Mouse (Mus musculus) embryonic facial prominence, embryonic 15.5 days (tissue): ENCODE measurements around the gene Acss3. TPM values are rescaled to one million over a fixed set of nuclear protein-coding genes. Genes with fewer than 3 reads are reported as not detected.

ENCODE experiments used
- ATAC-seq: fragments of 200-750 bp; cut with Nextera tagmentation; 2 replicates; pipeline ENCODE4 v1.8.0; 2017; ENCODE audit warnings: low read depth, moderate TSS enrichment; ENCODE audit not compliant: insufficient number of reproducible peaks, low FRiP score, low TSS enrichment
- H3K27ac ChIP-seq: fragments of 300-500 bp; sonication (generic); replicated peaks from 2 replicates; pipeline ENCODE4 v1.5.1; 2015; ENCODE audit warnings: mild to moderate bottlenecking, inconsistent platforms
- H3K27me3 ChIP-seq: fragments of 300-500 bp; sonication (generic); 2 replicates; pipeline ENCODE4 v1.6.1; 2015; ENCODE audit warnings: inconsistent platforms
- H3K36me3 ChIP-seq: fragments of 300-500 bp; sonication (generic); 2 replicates; pipeline ENCODE4 v1.6.1; 2015; ENCODE audit warnings: mild to moderate bottlenecking, inconsistent platforms
- H3K4me1 ChIP-seq: fragments of 300-500 bp; sonication (generic); 2 replicates; pipeline ENCODE4 v1.6.1; 2015; ENCODE audit warnings: inconsistent platforms
- H3K4me2 ChIP-seq: fragments of 300-500 bp; sonication (generic); replicated peaks from 2 replicates; pipeline ENCODE4 v1.6.1; 2015; ENCODE audit warnings: mild to moderate bottlenecking, inconsistent platforms
- H3K4me3 ChIP-seq: fragments of 300-500 bp; sonication (generic); replicated peaks from 2 replicates; pipeline ENCODE4 v1.5.1; 2015; ENCODE audit warnings: mild to moderate bottlenecking, inconsistent platforms
- H3K9ac ChIP-seq: fragments of 300-500 bp; sonication (generic); 2 replicates; pipeline ENCODE4 v1.6.1; 2015; ENCODE audit warnings: inconsistent platforms
- H3K9me3 ChIP-seq: fragments of 300-500 bp; sonication (generic); replicated peaks from 2 replicates; pipeline ENCODE4 v1.6.1; 2016; ENCODE audit warnings: inconsistent platforms
- WGBS: fragments of 180-500 bp; shearing (Covaris S2); methylation state at CpG from one replicate; pipeline ENCODE4 v1.1.7; 2015; 5-methylcytosine and 5-hydroxymethylcytosine counted together
- polyA plus RNA-seq: library from polyadenylated mRNA; unstranded; fragments of >200 nt; fragmentation: Nextera tagmentation; extraction: Ambion mirVana; gene quantifications from 2 replicates; pipeline ENCODE4 v1.2.1, GENCODE M21; 2015

Gene Acss3
- polyA plus RNA-seq, 1 experiment from 2014 or later = 4.7 TPM

DNA sequence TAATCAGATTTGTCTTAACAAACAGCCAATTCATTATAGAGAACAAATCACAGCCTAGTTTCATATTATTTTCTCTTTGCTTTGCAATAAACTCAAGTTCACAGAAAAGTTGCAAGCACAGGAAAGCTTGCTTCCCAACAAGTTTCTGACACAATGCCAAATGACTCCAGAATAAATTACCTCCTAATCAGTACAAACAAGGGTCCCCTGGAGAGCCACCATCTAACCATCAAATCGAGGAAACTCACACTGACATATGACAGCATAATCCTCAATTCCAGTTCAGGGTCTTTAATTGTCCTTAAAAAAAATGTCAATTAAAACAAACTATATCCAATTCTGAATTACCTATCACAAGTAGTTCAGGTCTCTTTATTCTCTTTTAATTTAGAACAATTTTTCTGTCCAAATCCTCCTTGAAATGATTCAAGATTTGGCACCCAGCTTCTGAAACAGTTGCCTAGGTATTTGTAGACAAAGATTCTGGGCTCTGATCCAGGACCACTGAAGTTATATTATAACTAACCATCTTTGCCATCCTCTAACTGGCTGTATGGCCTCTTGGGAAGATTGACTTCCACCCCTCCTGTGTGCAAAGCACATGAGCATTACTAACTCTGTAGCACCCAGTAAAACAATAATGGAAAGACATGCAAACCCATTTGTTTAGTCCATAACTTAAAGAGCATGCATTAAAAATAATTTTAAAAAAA is 7.4 kb downstream of the Acss3 start:
- ATAC-seq = no peak
- Histone ChIP-seq H3K4me3 (no peak overlapping the region), H3K36me3 (no peaks in the 10 kb centered on the region), H3K9me3 (no peaks in the 10 kb centered on the region), H3K27ac (no peak overlapping the region), H3K27me3 (no peaks in the 10 kb centered on the region), H3K4me1 (no peaks in the 10 kb centered on the region), H3K4me2 (no peak overlapping the region), H3K9ac (no peak overlapping the region)
- 23% methylated on average over 1 of the region's 1 CpGs for WGBS

DNA sequence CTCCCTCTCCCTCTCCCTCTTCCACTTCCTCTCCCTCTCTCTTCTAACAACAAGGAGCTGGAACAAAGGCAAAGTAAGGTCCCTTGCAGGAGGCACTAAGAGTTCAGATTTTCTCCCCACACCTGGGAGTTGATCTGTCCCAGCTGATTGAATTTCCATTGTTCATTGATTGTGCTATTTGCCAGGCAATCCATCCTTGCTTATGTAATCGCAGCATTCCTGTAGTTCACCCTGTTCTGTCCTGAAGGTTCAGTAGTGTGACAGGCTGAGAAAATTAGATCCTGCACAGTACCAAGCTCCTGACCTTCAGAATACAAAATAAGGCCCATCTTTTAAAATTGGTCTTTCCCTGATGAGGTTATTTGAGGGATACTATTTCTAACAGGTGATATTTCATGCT is 8.3 kb downstream of the Acss3 start:
- no peak for ATAC-seq
- Histone ChIP-seq H3K36me3 (no peaks in the 10 kb centered on the region), H3K4me1 (no peaks in the 10 kb centered on the region), H3K4me2 (no peak overlapping the region), H3K4me3 (no peak overlapping the region), H3K27ac (no peak overlapping the region), H3K27me3 (no peaks in the 10 kb centered on the region), H3K9me3 (no peaks in the 10 kb centered on the region), H3K9ac (no peak overlapping the region)
- WGBS = 42% methylated on average over 1 of the region's 1 CpGs

GRCm38 (mm10) chr10:107094452-107094851 is 29.0 kb downstream of the Acss3 start:
- no peaks in the 10 kb centered on the region for H3K4me1 ChIP-seq
- 50% methylated on average over 3 of the region's 3 CpGs for WGBS
- H3K36me3 ChIP-seq = no peaks in the 10 kb centered on the region
- ATAC-seq = no peak
- H3K9ac ChIP-seq = no peak overlapping the region
- H3K27ac ChIP-seq = no peak overlapping the region
- no peaks in the 10 kb centered on the region for H3K27me3 ChIP-seq
- no peaks in the 10 kb centered on the region for H3K9me3 ChIP-seq
- H3K4me2 ChIP-seq = no peak overlapping the region
- H3K4me3 ChIP-seq = no peak overlapping the region

GRCm38 (mm10) chr10:107053846-107054624 is 69.4 kb downstream of the Acss3 start:
- no peak overlapping the region for H3K27ac ChIP-seq
- no peak overlapping the region for H3K9ac ChIP-seq
- WGBS = 64% methylated on average over 4 of the region's 4 CpGs
- H3K4me1 ChIP-seq = no peaks in the 10 kb centered on the region
- H3K36me3 ChIP-seq = no peaks in the 10 kb centered on the region
- H3K9me3 ChIP-seq = no peaks in the 10 kb centered on the region
- no peaks in the 10 kb centered on the region for H3K27me3 ChIP-seq
- no peak overlapping the region for H3K4me2 ChIP-seq
- no peak for ATAC-seq
- no peak overlapping the region for H3K4me3 ChIP-seq

GRCm38 (mm10) chr10:107050489-107050888 is 73.0 kb downstream of the Acss3 start:
- Histone ChIP-seq H3K9me3 (no peaks in the 10 kb centered on the region), H3K27me3 (no peaks in the 10 kb centered on the region), H3K36me3 (no peaks in the 10 kb centered on the region), H3K9ac (no peak overlapping the region), H3K4me2 (no peak overlapping the region), H3K27ac (no peak overlapping the region), H3K4me1 (no peaks in the 10 kb centered on the region), H3K4me3 (no peak overlapping the region)
- no peak for ATAC-seq
- WGBS = 73% methylated on average over 2 of the region's 2 CpGs

GRCm38 (mm10) chr10:107042656-107043055 is 80.8 kb downstream of the Acss3 start:
- no peak for ATAC-seq
- WGBS = 75% methylated on average over 1 of the region's 1 CpGs
- no peak overlapping the region for H3K4me3 ChIP-seq
- no peak overlapping the region for H3K4me2 ChIP-seq
- H3K4me1 ChIP-seq = no peaks in the 10 kb centered on the region
- H3K36me3 ChIP-seq = no peaks in the 10 kb centered on the region
- H3K27ac ChIP-seq = no peak overlapping the region
- no peaks in the 10 kb centered on the region for H3K9me3 ChIP-seq
- H3K27me3 ChIP-seq = no peaks in the 10 kb centered on the region
- no peak overlapping the region for H3K9ac ChIP-seq

GRCm38 (mm10) chr10:107040837-107041236 is 82.6 kb downstream of the Acss3 start:
- no peak for ATAC-seq
- H3K27me3 ChIP-seq = no peaks in the 10 kb centered on the region
- 88% methylated on average over 2 of the region's 2 CpGs for WGBS
- H3K27ac ChIP-seq = no peak overlapping the region
- H3K4me1 ChIP-seq = no peaks in the 10 kb centered on the region
- H3K9ac ChIP-seq = no peak overlapping the region
- H3K36me3 ChIP-seq = no peaks in the 10 kb centered on the region
- no peaks in the 10 kb centered on the region for H3K9me3 ChIP-seq
- no peak overlapping the region for H3K4me3 ChIP-seq
- H3K4me2 ChIP-seq = no peak overlapping the region

- 72% methylated on average over 6 of the region's 6 CpGs for WGBS
- Histone ChIP-seq H3K4me1 (no peaks in the 10 kb centered on the region), H3K9me3 (no peaks in the 10 kb centered on the region), H3K4me2 (no peak overlapping the region), H3K36me3 (no peaks in the 10 kb centered on the region), H3K27me3 (no peaks in the 10 kb centered on the region), H3K27ac (no peak overlapping the region), H3K9ac (no peak overlapping the region), H3K4me3 (no peak overlapping the region)
- no peak for ATAC-seq
Measured at GRCm38 (mm10) chr10:107040378-107040777, 83.1 kb downstream of the Acss3 start.

DNA sequence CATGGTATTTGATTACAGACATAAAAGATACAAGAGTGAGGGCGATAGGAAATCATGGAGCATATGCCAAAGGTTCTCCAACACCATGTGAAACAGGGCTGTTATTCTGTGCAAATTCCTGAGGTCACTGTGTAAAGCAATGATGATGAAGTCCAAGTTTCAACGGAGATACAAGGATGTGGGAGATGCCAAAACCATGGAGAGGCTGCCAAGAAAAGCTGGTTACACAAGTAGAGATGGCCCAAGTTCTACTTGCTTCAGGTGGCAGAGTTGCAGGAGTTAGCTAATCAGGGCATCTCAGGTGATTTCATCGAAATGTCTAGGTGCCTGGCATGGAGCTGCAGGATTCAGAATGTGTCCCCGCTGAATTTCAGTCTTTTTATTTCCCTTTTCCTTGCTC is 84.3 kb downstream of the Acss3 start:
- no peak for ATAC-seq
- no peaks in the 10 kb centered on the region for H3K36me3 ChIP-seq
- 79% methylated on average over 4 of the region's 4 CpGs for WGBS
- H3K4me3 ChIP-seq = no peak overlapping the region
- no peak overlapping the region for H3K27ac ChIP-seq
- no peak overlapping the region for H3K4me2 ChIP-seq
- no peaks in the 10 kb centered on the region for H3K4me1 ChIP-seq
- no peaks in the 10 kb centered on the region for H3K9me3 ChIP-seq
- no peaks in the 10 kb centered on the region for H3K27me3 ChIP-seq
- H3K9ac ChIP-seq = no peak overlapping the region

DNA sequence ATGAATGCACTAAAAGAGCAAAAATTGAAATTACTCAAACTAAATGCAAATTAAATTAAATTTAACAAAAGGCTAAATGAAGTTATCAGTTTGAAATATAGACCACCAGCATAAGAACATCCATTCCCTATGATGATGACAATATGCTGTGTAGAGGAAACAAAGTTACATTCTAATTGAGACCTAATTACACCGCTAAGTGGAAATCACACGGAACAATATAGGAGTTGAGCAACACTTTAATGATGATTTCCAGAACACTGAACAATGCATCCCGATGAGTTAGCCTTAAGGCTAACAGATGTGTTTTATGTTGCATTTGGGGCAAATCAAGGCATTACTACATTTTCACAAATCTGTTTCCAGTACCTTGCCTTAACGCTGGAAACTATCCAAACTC is 99.2 kb downstream of the Acss3 start:
- 66% methylated on average over 4 of the region's 4 CpGs for WGBS
- Histone ChIP-seq H3K4me2 (no peak overlapping the region), H3K27ac (no peak overlapping the region), H3K36me3 (no peaks in the 10 kb centered on the region), H3K4me3 (no peak overlapping the region), H3K9me3 (no peaks in the 10 kb centered on the region), H3K4me1 (no peaks in the 10 kb centered on the region), H3K27me3 (no peaks in the 10 kb centered on the region), H3K9ac (no peak overlapping the region)
- no peak for ATAC-seq

GRCm38 (mm10) chr10:107021118-107021517 is 102.3 kb downstream of the Acss3 start:
- H3K4me3 ChIP-seq = no peak overlapping the region
- no peak overlapping the region for H3K4me2 ChIP-seq
- H3K27ac ChIP-seq = no peak overlapping the region
- no peak overlapping the region for H3K9ac ChIP-seq
- no peaks in the 10 kb centered on the region for H3K9me3 ChIP-seq
- no peak for ATAC-seq
- H3K4me1 ChIP-seq = no peaks in the 10 kb centered on the region
- WGBS = 70% methylated on average over 5 of the region's 5 CpGs
- H3K27me3 ChIP-seq = no peaks in the 10 kb centered on the region
- H3K36me3 ChIP-seq = no peaks in the 10 kb centered on the region

- H3K36me3 ChIP-seq = no peaks in the 10 kb centered on the region
- H3K4me3 ChIP-seq = no peak overlapping the region
- 47% methylated on average over 2 of the region's 2 CpGs for WGBS
- no peak overlapping the region for H3K27ac ChIP-seq
- H3K4me1 ChIP-seq = no peaks in the 10 kb centered on the region
- no peak overlapping the region for H3K4me2 ChIP-seq
- H3K27me3 ChIP-seq = no peaks in the 10 kb centered on the region
- H3K9ac ChIP-seq = no peak overlapping the region
- ATAC-seq = no peak
- no peaks in the 10 kb centered on the region for H3K9me3 ChIP-seq
Measured at GRCm38 (mm10) chr10:107011142-107011541, 112.3 kb downstream of the Acss3 start.
